Mouse (Mus musculus) ovary, postnatal 14 days (tissue): ENCODE results near the gene Tox3.

Source experiments
- DNase-seq: peaks from one replicate; pipeline ENCODE4 v3.0.0; 2022; ENCODE audit warnings: low spot score

Gene Tox3

GRCm38 (mm10) chr8:90241461-90241860 lies 106.7 kb downstream of the Tox3 start:
- DNase-seq: no peak

GRCm38 (mm10) chr8:90232501-90232900 lies 115.6 kb downstream of the Tox3 start:
- DNase-seq: no peak

DNA sequence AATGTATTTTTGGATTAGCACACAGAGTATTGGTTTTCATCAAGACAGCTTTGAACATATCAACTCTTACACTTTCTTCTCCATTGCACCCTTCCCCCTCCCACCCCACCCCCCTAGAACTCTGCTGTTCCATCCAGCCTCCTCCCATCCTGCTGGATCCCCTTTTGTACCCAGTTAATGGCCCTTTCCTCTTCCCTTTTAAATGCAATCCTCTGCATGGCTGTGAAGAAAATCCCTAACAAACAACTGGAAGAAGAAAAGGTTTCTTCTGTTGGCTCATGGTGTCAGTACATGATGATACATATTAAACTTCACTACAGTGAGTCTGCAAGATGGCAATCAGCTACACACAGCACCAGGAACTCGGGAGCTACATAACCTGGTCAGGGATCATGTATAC lies 124.0 kb downstream of the Tox3 start:
- DNase-seq: no peak

DNA sequence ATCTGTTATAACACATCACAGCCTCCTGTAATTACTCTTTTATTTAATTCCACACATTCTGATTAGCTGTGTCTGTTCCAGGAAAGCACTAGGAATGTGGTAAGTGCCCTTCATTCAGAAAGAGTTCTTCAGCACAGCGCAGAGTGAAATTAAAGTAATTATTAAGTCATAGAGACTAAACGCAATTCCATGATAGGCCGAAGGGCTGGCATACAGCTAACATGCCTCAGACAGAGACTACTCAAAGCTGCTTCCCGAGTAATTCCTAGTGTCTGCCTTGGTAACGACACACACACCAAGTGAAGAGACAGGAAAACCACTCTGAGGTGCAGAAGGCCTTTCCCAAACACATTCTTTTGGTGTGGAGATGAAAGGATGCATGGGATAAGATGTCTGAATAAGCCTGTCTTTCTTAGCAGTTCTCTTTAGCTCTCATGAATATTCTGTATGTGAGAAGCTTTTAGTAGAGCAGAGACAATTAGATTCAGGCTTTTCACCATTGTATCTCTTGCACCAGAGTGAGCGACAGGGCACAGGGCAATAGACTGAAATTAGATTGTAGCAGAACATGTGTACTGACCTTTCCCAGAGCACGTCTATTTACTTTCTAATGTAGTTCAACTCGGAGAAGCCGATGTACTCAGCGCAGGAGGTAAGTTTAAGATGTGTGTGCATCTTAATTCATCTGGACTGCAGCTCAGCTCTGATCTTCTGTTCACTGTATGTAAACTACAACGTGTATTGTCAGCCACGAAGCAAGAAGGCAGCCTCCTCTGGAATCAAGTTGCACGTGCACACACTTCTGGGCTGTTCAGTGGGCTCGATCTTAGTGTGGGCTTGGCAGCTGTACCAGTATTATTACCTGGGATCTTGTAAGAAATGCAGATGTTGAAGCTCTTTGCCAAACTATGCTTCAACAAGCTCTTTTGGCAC lies 138.8 kb downstream of the Tox3 start:
- DNase-seq: no peak
